Mouse (Mus musculus): ENCODE results near the gene 1700008O03Rik. TPM values are rescaled to one million over a fixed set of nuclear protein-coding genes. Genes with fewer than 3 reads are reported as not detected.

1700008O03Rik gene
- polyA plus RNA-seq, 1 experiment from 2014 or later = 1.4 TPM

GRCm38 (mm10) chr7:44311713-44312304, 73.8 kb downstream of the 1700008O03Rik start:
- no peak overlapping the region for H3K27ac ChIP-seq
- no peaks in the 10 kb centered on the region for H3K9me3 ChIP-seq
- H3K27me3 ChIP-seq = peaks cover 51% of the 10 kb centered on the region
- no peak overlapping the region for H3K4me2 ChIP-seq
- H3K9ac ChIP-seq = no peak overlapping the region
- 16% methylated on average over 6 of the region's 6 CpGs for WGBS
- H3K36me3 ChIP-seq = no peaks in the 10 kb centered on the region
- peaks cover 15% of the 10 kb centered on the region for H3K4me1 ChIP-seq
- no peak for ATAC-seq (ENCODE audit: borderline replicate concordance, extremely low read depth, low FRiP score, low TSS enrichment)
- H3K4me3 ChIP-seq = no peak overlapping the region

GRCm38 (mm10) chr7:44310878-44311712, 74.5 kb downstream of the 1700008O03Rik start:
- Histone ChIP-seq H3K9me3 (no peaks in the 10 kb centered on the region), H3K36me3 (no peaks in the 10 kb centered on the region), H3K4me3 (peak overlapping the region; percentile 44), H3K9ac (peak overlapping the region; percentile 32; the same call in 1 of the 2 replicates), H3K27ac (no peak overlapping the region), H3K27me3 (peaks cover 54% of the 10 kb centered on the region), H3K4me1 (peaks cover 15% of the 10 kb centered on the region), H3K4me2 (peak overlapping the region; percentile 96)
- ATAC-seq (ENCODE audit: borderline replicate concordance, extremely low read depth, low FRiP score, low TSS enrichment) = peak; percentile 33; the same call in 1 of the 2 replicates
- 2% methylated on average over 38 of the region's 38 CpGs for WGBS

GRCm38 (mm10) chr7:44310285-44310877, 75.2 kb downstream of the 1700008O03Rik start:
- Histone ChIP-seq H3K9ac (peak overlapping the region; percentile 32), H3K4me1 (peaks cover 21% of the 10 kb centered on the region), H3K27me3 (peaks cover 54% of the 10 kb centered on the region), H3K9me3 (no peaks in the 10 kb centered on the region), H3K27ac (no peak overlapping the region), H3K4me2 (peak overlapping the region; percentile 96), H3K4me3 (peak overlapping the region; percentile 44), H3K36me3 (no peaks in the 10 kb centered on the region)
- 3% methylated on average over 36 of the region's 40 CpGs for WGBS
- peak; percentile 9 for ATAC-seq (ENCODE audit: borderline replicate concordance, extremely low read depth, low FRiP score, low TSS enrichment)

Other genes with a start within 250 kb of the 1700008O03Rik start
- gene Klk1b16, start 249.1 kb downstream of the 1700008O03Rik start, polyA plus RNA-seq (2015; fragmentation: Nextera tagmentation; extraction: Ambion mirVana) = not detected in 2 replicates
- not detected in 2 replicates for gene Klk1b24, start 197.6 kb downstream of the 1700008O03Rik start, polyA plus RNA-seq (2015; fragmentation: Nextera tagmentation; extraction: Ambion mirVana)
- not detected in 2 replicates for gene Klk1b3, start 187.6 kb downstream of the 1700008O03Rik start, polyA plus RNA-seq (2015; fragmentation: Nextera tagmentation; extraction: Ambion mirVana)
- not detected in 2 replicates for gene Klk1b4, start 178.4 kb downstream of the 1700008O03Rik start, polyA plus RNA-seq (2015; fragmentation: Nextera tagmentation; extraction: Ambion mirVana)
- gene Klk1b5, start 169.9 kb downstream of the 1700008O03Rik start, polyA plus RNA-seq (2015; fragmentation: Nextera tagmentation; extraction: Ambion mirVana) = not detected in 2 replicates
- 0.20 TPM in 1 of 2 replicates, not detected in the other for gene Klk1, start 160.5 kb downstream of the 1700008O03Rik start, polyA plus RNA-seq (2015; fragmentation: Nextera tagmentation; extraction: Ambion mirVana)
- gene Gm36864, start 149.6 kb downstream of the 1700008O03Rik start, polyA plus RNA-seq (2015; fragmentation: Nextera tagmentation; extraction: Ambion mirVana) = not detected in 2 replicates
- gene 1700028J19Rik, start 139.1 kb downstream of the 1700008O03Rik start, polyA plus RNA-seq (2015; fragmentation: Nextera tagmentation; extraction: Ambion mirVana) = 1.4 TPM in 2 replicates
- gene 2410002F23Rik, start 139.1 kb downstream of the 1700008O03Rik start, polyA plus RNA-seq (2015; fragmentation: Nextera tagmentation; extraction: Ambion mirVana) = 133 TPM in 2 replicates
- not detected in 2 replicates for gene Acp4, start 128.4 kb downstream of the 1700008O03Rik start, polyA plus RNA-seq (2015; fragmentation: Nextera tagmentation; extraction: Ambion mirVana)
- gene Gm15517, start 124.4 kb downstream of the 1700008O03Rik start, polyA plus RNA-seq (2015; fragmentation: Nextera tagmentation; extraction: Ambion mirVana) = not detected in 2 replicates
- gene Clec11a, start 78.9 kb downstream of the 1700008O03Rik start, polyA plus RNA-seq (2015; fragmentation: Nextera tagmentation; extraction: Ambion mirVana) = 2.5 and 2.6 TPM in 2 replicates
- 0.96 and 1.1 TPM in 2 replicates for gene Shank1, start 75.6 kb downstream of the 1700008O03Rik start, polyA plus RNA-seq (2015; fragmentation: Nextera tagmentation; extraction: Ambion mirVana)
- gene Syt3, start 1.7 kb downstream of the 1700008O03Rik start, polyA plus RNA-seq (2015; fragmentation: Nextera tagmentation; extraction: Ambion mirVana) = 2.1 and 2.3 TPM in 2 replicates
- 0.88 and 0.98 TPM in 2 replicates for gene Lrrc4b, start 43.2 kb upstream of the 1700008O03Rik start, polyA plus RNA-seq (2015; fragmentation: Nextera tagmentation; extraction: Ambion mirVana)
- 0.62 and 0.88 TPM in 2 replicates for gene Aspdh, start 79.6 kb upstream of the 1700008O03Rik start, polyA plus RNA-seq (2015; fragmentation: Nextera tagmentation; extraction: Ambion mirVana)
- 109 and 111 TPM in 2 replicates for gene Josd2, start 82.2 kb upstream of the 1700008O03Rik start, polyA plus RNA-seq (2015; fragmentation: Nextera tagmentation; extraction: Ambion mirVana)
- gene Emc10, start 110.7 kb upstream of the 1700008O03Rik start, polyA plus RNA-seq (2015; fragmentation: Nextera tagmentation; extraction: Ambion mirVana) = 107 and 108 TPM in 2 replicates
- 9.1 and 11.1 TPM in 2 replicates for gene Fam71e1, start 110.8 kb upstream of the 1700008O03Rik start, polyA plus RNA-seq (2015; fragmentation: Nextera tagmentation; extraction: Ambion mirVana)
- 0.45 and 0.65 TPM in 2 replicates for gene Mybpc2, start 138.8 kb upstream of the 1700008O03Rik start, polyA plus RNA-seq (2015; fragmentation: Nextera tagmentation; extraction: Ambion mirVana)
- gene Spib, start 146.3 kb upstream of the 1700008O03Rik start, polyA plus RNA-seq (2015; fragmentation: Nextera tagmentation; extraction: Ambion mirVana) = 0.77 and 2.0 TPM in 2 replicates
- gene Pold1, start 163.0 kb upstream of the 1700008O03Rik start, polyA plus RNA-seq (2015; fragmentation: Nextera tagmentation; extraction: Ambion mirVana) = 108 and 112 TPM in 2 replicates
- 68.4 and 75.3 TPM in 2 replicates for gene Nr1h2, start 168.1 kb upstream of the 1700008O03Rik start, polyA plus RNA-seq (2015; fragmentation: Nextera tagmentation; extraction: Ambion mirVana)
- 30.9 and 42.2 TPM in 2 replicates for gene Napsa, start 186.6 kb upstream of the 1700008O03Rik start, polyA plus RNA-seq (2015; fragmentation: Nextera tagmentation; extraction: Ambion mirVana)
- 1.5 and 2.1 TPM in 2 replicates for gene Kcnc3, start 204.8 kb upstream of the 1700008O03Rik start, polyA plus RNA-seq (2015; fragmentation: Nextera tagmentation; extraction: Ambion mirVana)